Mouse (Mus musculus): ENCODE data around the gene Cuedc2. TPM values are rescaled to one million over a fixed set of nuclear protein-coding genes. Genes with fewer than 3 reads are reported as not detected.
A peak's percentile ranks its signal among the peaks of the same experiment; 100 is the strongest.

Cuedc2 gene
- total and polyA plus RNA-seq, 3 experiments = 251 to 302 (median 297) TPM

DNA sequence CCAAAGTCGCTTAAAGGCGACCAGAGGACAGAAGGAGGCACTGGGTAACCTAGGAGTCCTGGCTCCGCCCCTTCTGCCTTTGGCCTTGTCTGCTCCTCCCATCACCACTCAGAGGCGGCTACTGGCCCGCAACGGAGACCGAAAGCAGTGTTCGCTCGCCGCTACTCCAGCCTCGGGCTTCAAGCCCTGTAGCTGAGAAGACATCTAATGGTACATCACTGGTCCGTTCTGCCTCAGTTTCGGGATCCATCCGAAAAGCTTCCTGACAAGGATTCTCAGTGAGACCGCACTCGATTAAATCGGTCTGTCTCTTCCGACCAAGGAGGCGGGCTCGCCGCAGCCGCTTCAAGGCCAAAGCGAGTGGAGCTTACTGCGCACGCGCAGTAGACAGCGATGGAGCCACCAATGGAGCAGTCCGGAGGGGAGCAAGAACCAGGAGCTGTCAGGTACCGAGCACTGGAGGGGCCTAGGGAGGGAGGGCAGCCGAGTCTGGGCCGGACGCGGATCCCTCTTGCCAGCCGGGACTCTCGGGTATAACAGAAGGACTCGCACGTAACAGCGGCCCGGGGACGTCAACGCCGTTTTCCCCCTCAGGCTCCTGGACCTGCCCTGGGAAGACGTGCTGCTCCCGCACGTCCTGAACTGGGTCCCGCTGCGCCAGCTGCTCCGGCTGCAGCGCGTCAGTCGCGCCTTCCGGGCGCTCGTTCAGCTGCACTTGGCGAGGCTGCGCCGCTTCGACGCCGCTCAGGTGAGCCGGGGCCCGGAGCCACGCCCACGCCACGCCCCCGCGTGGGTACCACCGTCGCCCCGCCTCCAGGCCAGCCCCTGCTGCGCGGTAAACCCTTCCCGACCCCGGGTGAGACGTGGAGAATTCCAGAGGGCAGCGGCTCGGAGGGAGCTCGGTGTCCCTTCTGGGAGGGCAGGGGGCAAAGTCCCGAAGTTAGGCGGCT, 10.1 kb downstream of the Cuedc2 start, which contains the start of gene Fbxl15:
Gene Fbxl15, plus strand, starts transcription at position 104 of the 950 bp plus-strand sequence.
- H3K27ac ChIP-seq (ENCODE audit: control insufficient read depth, low read depth, low read length) = peak within 1 kb of the TSS; percentile 85
- peak; percentile 99 for DNase-seq (ENCODE audit: low read depth, low spot score)

DNA sequence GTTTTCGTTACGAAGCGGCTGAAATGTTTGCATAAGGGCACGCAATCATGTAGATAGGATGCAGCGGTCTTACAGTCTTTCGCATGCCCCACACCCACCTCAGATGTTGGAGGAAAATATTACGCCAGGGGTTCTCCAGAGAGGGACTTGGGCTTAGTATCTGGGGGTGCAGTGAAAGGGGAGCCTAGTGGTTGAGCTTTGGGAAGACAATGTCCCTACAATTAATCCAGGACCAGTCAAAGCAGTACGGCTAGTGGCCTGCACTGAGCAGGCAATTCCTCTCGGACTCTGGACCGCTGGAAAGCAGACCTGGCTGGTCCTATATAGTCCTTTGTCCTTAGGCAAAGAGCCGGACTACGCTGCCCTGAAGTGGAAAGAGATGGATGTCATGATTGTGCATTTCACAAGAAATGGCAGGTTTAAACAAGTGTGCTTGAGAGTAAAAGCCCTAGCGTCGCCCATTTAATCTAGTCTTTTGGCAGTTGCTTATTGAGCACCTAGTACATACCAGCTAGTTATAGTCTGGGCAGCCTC, 10.9 kb downstream of the Cuedc2 start:
- Histone ChIP-seq H3K4me3 (ENCODE audit: control insufficient read depth in 1 of 2, insufficient read depth in 1 of 2, low read depth in 2 of 2, low read length in 2 of 2) (peak overlapping the region; percentile 78 to 85), H3K79me2 (ENCODE audit: control insufficient read depth, insufficient read depth, low read length, poor library complexity) (peaks cover 2% of the 10 kb centered on the region; the same call in 1 of the 2 replicates), H3K36me3 (ENCODE audit: control insufficient read depth in 1 of 2, insufficient read depth in 2 of 2, low read length in 2 of 2) (peaks cover 0 to 5% of the 10 kb centered on the region in 2 experiments; a peak in 2 of 4 replicates), H3K9me3 (replicated peaks; ENCODE audit: insufficient read depth, low read length) (no peaks in the 10 kb centered on the region), H3K27me3 (ENCODE audit: control insufficient read depth in 1 of 2, insufficient read depth in 2 of 2, low read length in 2 of 2) (no peaks in the 10 kb centered on the region), H3K4me1 (ENCODE audit: control insufficient read depth in 1 of 2, insufficient read depth in 2 of 2, low read length in 2 of 2) (peaks cover 0 to 18% of the 10 kb centered on the region in 2 experiments; a peak in 2 of 4 replicates), H3K27ac (ENCODE audit: control insufficient read depth, low read depth, low read length) (peak overlapping the region; percentile 10), H3K9ac (ENCODE audit: control insufficient read depth, low read depth, low read length, poor library complexity, severe bottlenecking) (peak overlapping the region; percentile 75)
- peak; percentile 69 for DNase-seq (ENCODE audit: low read depth, low spot score)
- TF ChIP-seq SIN3A (IDR thresholded peaks at IDR 0.05; ENCODE audit: low read length) (no peak), MAX (IDR thresholded peaks at IDR 0.05; ENCODE audit: low read length) (0 out of 2 replicates have a peak, but pooled peaks have one; percentile 24), NRF1 (IDR thresholded peaks at IDR 0.05; ENCODE audit: insufficient read depth, low read depth, low read length, poor library complexity, severe bottlenecking) (peak; percentile 20; the same call in 1 of the 2 replicates)

More for the DNA sequence above, 10.1 kb downstream of the Cuedc2 start, which contains the start of gene Fbxl15:
- Histone ChIP-seq H3K9ac (ENCODE audit: control insufficient read depth, low read depth, low read length, poor library complexity, severe bottlenecking) (peak within 1 kb of the TSS; percentile 75), H3K4me3 (ENCODE audit: control insufficient read depth in 1 of 2, insufficient read depth in 1 of 2, low read depth in 2 of 2, low read length in 2 of 2) (peak within 1 kb of the TSS; percentile 78 to 85), H3K27me3 (ENCODE audit: control insufficient read depth in 1 of 2, insufficient read depth in 2 of 2, low read length in 2 of 2) (no peaks in the 10 kb centered on the region), H3K4me1 (ENCODE audit: control insufficient read depth in 1 of 2, insufficient read depth in 2 of 2, low read length in 2 of 2) (peaks cover 0 to 18% of the 10 kb centered on the region in 2 experiments; a peak in 2 of 4 replicates), H3K36me3 (ENCODE audit: control insufficient read depth in 1 of 2, insufficient read depth in 2 of 2, low read length in 2 of 2) (peaks cover 0 to 5% of the 10 kb centered on the region in 2 experiments; a peak in 2 of 4 replicates), H3K9me3 (replicated peaks; ENCODE audit: insufficient read depth, low read length) (no peaks in the 10 kb centered on the region), H3K79me2 (ENCODE audit: control insufficient read depth, insufficient read depth, low read length, poor library complexity) (peaks cover 2% of the 10 kb centered on the region; the same call in 1 of the 2 replicates)
- TF ChIP-seq MAZ (IDR thresholded peaks at IDR 0.05; ENCODE audit: low read depth, low read length) (peak; percentile 90), NRF1 (IDR thresholded peaks at IDR 0.05; ENCODE audit: insufficient read depth, low read depth, low read length, poor library complexity, severe bottlenecking) (peak; percentile 83), POLR2A (IDR thresholded peaks at IDR 0.05; ENCODE audit: control insufficient read depth in 1 of 2, insufficient read depth in 1 of 2, low read depth in 1 of 2, low read length in 2 of 2, poor library complexity in 1 of 2) (peak; percentile 87 to 97), SMC3 (IDR thresholded peaks at IDR 0.05; ENCODE audit: low read depth, low read length) (no peak), POLR2AphosphoS5 (IDR thresholded peaks at IDR 0.05; ENCODE audit: borderline replicate concordance, low read depth, low read length) (peak; percentile 77; the same call in 1 of the 2 replicates), UBTF (IDR thresholded peaks at IDR 0.05; ENCODE audit: borderline replicate concordance, insufficient read depth, low read depth, low read length) (no peak), HCFC1 (IDR thresholded peaks at IDR 0.05; ENCODE audit: low read depth, low read length) (peak; percentile 97), TBP (IDR thresholded peaks at IDR 0.05; ENCODE audit: low read depth, low read length) (peak; percentile 88), USF1 (IDR thresholded peaks at IDR 0.05; ENCODE audit: low read depth, low read length) (peak; percentile 50; the same call in 1 of the 2 replicates), BHLHE40 (IDR thresholded peaks at IDR 0.05; ENCODE audit: borderline replicate concordance, low read depth, low read length) (no peak), GATA1 (IDR thresholded peaks at IDR 0.05; ENCODE audit: low read depth, low read length) (0 out of 2 replicates have a peak, but pooled peaks have one; percentile 50), ZC3H11A (IDR thresholded peaks at IDR 0.05; ENCODE audit: low read depth, low read length) (no peak), SIN3A (IDR thresholded peaks at IDR 0.05; ENCODE audit: low read length) (peak; percentile 98), E2F4 (IDR thresholded peaks at IDR 0.05; ENCODE audit: borderline replicate concordance, low read depth, low read length) (peak; percentile 74; the same call in 1 of the 2 replicates), ZMIZ1 (IDR thresholded peaks at IDR 0.05; ENCODE audit: low read depth, low read length) (peak; percentile 94), POLR2AphosphoS2 (IDR thresholded peaks at IDR 0.05; ENCODE audit: low read length) (peak; percentile 95), TCF12 (IDR thresholded peaks at IDR 0.05; ENCODE audit: low read depth, low read length) (peak; percentile 73; the same call in 1 of the 2 replicates), NELFE (IDR thresholded peaks at IDR 0.05; ENCODE audit: low read depth, low read length) (peak; percentile 95), ETS1 (IDR thresholded peaks at IDR 0.05; ENCODE audit: low read depth, low read length) (peak; percentile 30; the same call in 1 of the 2 replicates), CHD1 (IDR thresholded peaks at IDR 0.05; ENCODE audit: low read depth, low read length) (no peak), KAT2A (conservative IDR thresholded peaks at IDR 0.05; ENCODE audit: low read depth, low read length) (peak; percentile 81; the same call in 1 of the 2 replicates), RCOR1 (IDR thresholded peaks at IDR 0.05; ENCODE audit: low read depth, low read length) (no peak; the same call in 1 of the 2 replicates), JUND (IDR thresholded peaks at IDR 0.05; ENCODE audit: low read depth, low read length) (no peak), ZKSCAN1 (IDR thresholded peaks at IDR 0.05; ENCODE audit: low read depth, low read length) (no peak), MXI1 (IDR thresholded peaks at IDR 0.05; ENCODE audit: low read depth, low read length) (peak; percentile 88), ELF1 (IDR thresholded peaks at IDR 0.05; ENCODE audit: low read depth, low read length) (peak; percentile 65), MAX (IDR thresholded peaks at IDR 0.05; ENCODE audit: low read length) (peak; percentile 43; the same call in 1 of the 2 replicates), EP300 (IDR thresholded peaks at IDR 0.05; ENCODE audit: low read depth in 1 of 2, low read length in 2 of 2) (no peak; a peak in 1 of 4 replicates), RAD21 (IDR thresholded peaks at IDR 0.05; ENCODE audit: low read depth, low read length) (no peak), MAFK (IDR thresholded peaks at IDR 0.05; ENCODE audit: borderline replicate concordance, low read depth, low read length) (no peak), GABPA (IDR thresholded peaks at IDR 0.05; ENCODE audit: low read depth, low read length) (no peak), MYC (IDR thresholded peaks at IDR 0.05; ENCODE audit: low read depth, low read length) (no peak)

Measured in MEL (cell line).